Mouse (Mus musculus): ENCODE results near the gene Arl1.
A peak's percentile ranks its signal among the peaks of the same experiment; 100 is the strongest.
"Not testable (repeated sequence)": the region's sequence is repeated elsewhere in the genome, so short reads cannot be mapped to it uniquely, and the experiment has no call there.

Gene Arl1

DNA sequence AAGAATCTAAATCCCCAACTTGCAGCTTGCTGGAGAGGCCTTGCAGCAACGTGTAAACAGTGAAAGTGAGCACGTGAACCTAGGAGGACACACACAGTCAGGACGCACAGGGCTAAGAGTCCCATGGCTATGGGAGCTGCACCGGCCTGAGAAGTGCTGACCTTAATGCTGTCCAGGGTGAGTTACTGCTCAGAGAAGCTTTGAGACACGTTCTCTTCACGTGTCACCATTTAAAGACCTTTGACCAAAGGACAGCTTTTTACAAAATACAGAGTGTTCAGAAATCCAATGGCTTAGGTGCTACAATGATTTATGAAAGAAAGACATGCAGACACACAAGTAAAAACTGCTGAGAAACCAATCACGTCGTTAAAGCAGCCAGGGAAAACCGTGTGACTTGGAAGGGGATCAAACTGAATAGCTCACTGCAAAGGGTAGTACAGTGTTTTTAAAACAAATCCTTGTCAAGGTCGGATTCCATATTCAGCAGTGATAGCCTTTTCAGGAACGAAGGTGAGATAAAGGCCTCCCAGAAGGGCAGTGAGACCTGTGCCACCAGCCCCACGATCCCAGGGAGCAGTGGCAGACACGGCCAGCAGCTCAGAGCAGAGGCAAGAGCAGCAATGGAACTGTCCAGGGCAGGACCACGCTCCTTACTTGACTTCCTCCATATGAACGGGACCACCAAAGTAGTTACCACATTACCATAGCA, 34.9 kb downstream of the Arl1 start:
- DNase-seq: no peak

DNA sequence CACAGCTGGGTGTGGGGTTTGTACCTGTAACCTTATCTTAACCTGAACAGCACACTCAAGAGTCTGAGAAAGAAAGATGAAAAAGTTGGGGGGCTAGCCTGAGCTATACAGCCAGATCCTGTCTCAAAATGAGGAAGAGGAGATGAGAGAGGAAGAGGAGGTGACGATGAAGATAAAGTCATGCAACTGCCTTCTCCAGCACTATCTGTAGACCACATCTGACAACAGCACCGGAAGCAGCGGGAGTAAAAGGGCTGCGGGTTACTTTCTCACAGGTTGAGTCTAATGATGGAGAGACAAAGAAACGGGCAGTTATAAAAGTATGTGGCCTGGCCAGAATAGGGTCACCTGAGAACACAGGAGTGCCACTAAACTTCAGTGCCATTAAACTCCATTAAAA, 38.3 kb downstream of the Arl1 start:
- DNase-seq: no peak

DNA sequence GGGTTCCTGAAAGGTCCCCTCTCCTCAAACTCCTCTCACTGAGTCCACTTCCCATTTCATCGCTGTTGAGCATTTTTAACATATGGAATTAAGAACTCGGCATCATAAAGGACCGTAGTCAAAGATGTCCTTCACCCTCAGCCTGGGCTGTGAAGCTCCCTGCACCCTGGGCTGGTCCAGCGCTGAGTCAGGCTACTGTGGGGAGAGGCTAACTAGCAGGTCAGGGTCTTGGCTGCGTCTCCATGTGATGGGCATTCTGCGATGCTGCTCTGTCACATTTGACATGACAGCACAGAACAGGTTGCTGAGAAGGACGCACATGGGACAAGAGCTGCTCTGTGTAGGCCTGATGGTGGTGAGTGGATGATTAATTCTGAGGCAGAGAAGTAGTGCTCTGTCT, 39.0 kb downstream of the Arl1 start:
- no peak for DNase-seq

DNA sequence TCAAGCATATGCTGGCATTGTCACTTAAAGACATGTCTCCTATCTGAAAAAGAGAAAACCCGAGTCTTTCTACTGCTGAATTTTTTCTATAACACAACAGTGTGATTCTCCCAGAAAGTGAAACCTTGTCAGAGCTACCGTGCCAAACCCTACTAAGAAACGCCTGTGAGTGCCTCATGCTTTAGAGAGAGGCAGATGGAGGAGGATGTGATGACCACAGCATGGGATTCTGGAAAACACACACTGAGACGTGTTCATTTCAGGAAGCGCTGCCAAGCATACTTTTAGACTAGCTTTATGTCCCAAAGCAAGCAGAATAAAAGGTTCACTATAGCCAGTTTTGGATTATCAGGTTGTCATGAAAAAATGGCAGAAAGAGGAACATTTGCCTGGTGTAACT, 42.3 kb downstream of the Arl1 start:
- peak; percentile 11 for DNase-seq

DNA sequence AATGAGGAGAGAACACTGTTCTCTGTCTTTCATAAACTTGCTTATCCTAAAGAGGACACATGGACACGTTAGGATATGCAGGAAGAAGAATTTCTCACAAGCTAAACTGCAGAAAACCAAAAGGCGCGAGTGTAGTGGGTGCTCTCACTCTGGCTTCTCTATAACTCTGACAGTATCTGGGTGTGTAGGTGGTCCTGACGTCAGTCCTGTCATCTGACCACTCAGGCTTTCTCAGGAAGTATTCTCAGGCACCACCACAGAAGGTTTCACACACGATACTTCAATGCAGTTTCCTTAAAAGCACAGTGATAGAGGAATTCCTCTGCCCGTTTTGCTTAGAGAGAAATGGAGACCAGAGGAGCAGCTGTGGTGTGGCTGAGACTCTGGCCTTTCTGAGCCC, 45.5 kb downstream of the Arl1 start:
- DNase-seq: peak; percentile 72

DNA sequence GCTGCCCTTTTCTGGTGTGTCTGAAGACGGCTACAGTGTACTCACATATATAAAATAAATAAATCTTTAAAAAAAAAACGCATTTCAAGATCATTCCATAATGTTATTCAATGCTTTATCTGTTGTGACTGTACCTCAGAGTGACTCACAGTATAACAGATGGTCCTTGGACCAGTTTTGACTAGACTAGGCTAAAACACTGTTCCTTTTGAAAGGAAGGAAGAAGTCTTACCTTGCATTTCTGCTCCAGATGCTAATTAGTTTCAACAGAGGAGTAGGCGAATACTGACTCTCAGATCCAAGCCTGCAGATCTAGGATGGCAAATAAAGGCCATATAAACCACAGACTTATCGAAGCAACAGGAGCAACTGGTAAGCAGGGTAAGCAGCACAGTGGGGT, 50.1 kb downstream of the Arl1 start:
- DNase-seq: peak; percentile 28

DNA sequence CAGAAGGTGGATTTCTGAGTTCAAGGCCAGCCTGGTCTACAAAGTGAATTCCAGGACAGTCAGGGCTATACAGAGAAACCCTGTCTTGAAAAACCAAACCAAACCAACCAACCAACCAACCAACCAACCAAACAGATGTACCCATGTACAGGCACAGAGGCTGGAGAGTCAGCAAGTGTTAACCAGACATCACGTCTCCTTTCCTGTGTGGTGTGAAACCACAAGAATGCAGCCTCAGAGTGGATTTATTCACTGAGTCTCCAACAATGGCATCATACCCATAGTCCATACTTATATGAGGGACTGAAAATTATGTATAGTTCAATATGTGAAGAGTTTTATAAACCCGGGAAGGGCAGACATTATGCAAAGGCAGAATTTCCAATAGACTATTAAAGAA, 52.5 kb downstream of the Arl1 start:
- DNase-seq: not testable (repeated sequence)

DNA sequence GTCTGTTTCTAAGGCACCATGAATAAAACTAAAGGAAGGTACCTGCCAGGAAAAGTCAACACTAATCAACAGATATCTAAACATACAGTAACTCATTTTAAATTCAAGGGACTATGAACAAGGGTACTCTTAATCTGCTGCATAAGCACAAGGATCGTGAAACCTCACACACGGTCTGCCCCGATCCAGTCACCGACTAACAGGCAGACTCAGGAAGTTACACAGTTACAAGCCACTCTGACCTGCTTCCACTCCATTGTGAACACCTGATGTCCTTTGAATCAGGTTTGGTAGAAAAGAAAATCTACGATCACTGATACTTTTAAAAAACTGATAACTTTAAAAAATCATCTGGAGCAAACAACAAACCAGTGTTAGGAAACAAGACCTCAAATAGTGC, 53.3 kb downstream of the Arl1 start:
- no peak for DNase-seq

DNA sequence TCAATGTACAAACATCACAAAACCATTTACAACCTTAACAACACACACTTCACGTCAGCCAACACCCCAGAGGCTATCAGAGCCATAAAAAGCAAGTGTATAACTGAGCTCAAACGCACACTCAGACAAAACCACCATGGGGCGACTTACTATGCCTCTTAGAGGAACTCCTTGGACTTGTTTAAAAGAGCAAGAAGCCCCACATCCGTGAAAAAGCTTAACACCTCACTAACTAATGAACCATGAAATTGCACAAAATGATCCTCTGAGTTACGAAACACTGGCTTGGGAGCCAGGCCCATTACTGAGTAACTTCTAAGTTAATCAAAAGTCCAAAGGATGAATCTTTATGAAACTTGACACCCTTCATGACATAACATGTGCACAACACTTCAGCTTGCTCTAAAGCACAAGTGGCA, 53.9 kb downstream of the Arl1 start:
- DNase-seq: no peak

DNA sequence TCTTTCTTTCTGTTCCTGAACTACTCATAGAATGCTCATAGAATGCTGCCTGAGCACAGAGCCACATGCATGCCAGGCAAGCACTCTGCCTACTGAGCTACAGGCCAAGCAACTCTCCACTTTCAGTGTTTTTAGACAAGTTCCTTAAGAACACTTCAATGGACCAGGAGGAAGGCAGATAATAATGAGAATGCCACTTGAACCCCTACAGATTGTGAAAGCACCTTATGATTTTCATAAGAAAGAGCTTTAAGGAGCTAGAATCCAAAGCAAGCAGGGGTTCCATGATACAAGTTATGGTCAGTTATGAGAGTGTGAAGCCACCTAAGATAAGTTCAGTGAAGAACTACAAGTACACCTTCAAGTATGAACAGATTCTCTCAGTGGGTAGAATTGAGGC, 63.0 kb downstream of the Arl1 start:
- DNase-seq: no peak

Data from right cerebral cortex, adult 18-20 months (tissue).